Mouse (Mus musculus) heart, postnatal 36 days (tissue): Measurements from ENCODE around the gene Brd9. TPM values are rescaled to one million over a fixed set of nuclear protein-coding genes. Genes with fewer than 3 reads are reported as not detected.
"Not testable (repeated sequence)": the region's sequence is repeated elsewhere in the genome, so short reads cannot be mapped to it uniquely, and the experiment has no call there.

Source experiments
- DNase-seq, 2 experiments: peaks; one replicate each; pipeline ENCODE4 v3.0.0; 2021 to 2022
- intact Hi-C: fragments of 180-260 bp; cut with DNase I; formaldehyde crosslinking; loops from one replicate; pipeline ENCODE4 v1.15.1; 2025
- microRNA-seq, 2 experiments: library from miRNA; unstranded; fragments of <30 nt; microRNA quantifications; one replicate each; pipeline ENCODE4 v1.2.0; 2021; ENCODE audit warnings: borderline number of aligned reads in 2 of 2
- total RNA-seq, 2 experiments: library from RNA; stranded (reverse); gene quantifications; 2 replicates each; pipeline ENCODE4 v1.2.3; 2021

The Brd9 gene
- total RNA-seq, 2 experiments from 2014 or later = 20.6 to 23.6 TPM

GRCm38 (mm10) chr13:73976935-73977334 lies 39.3 kb downstream of the Brd9 start:
- no peak for DNase-seq
- intact Hi-C loops = loop anchor here (1.0 kb wide), 1 partner anchor 7 kb away; no protein-coding TSS in a partner anchor

GRCm38 (mm10) chr13:73990325-73990724 lies 52.7 kb downstream of the Brd9 start:
- intact Hi-C loops = loop anchor here (2.0 kb wide), 1 partner anchor 20 kb away; no protein-coding TSS in a partner anchor
- DNase-seq = no peak

GRCm38 (mm10) chr13:73990761-73991160 lies 53.1 kb downstream of the Brd9 start:
- intact Hi-C loops = loop anchor here (2.0 kb wide), 1 partner anchor 20 kb away; no protein-coding TSS in a partner anchor
- no peak for DNase-seq

- DNase-seq = peak; percentile 24 to 29
- intact Hi-C loops = loop anchor here (2.0 kb wide), 1 partner anchor 20 kb away; no protein-coding TSS in a partner anchor
Measured at GRCm38 (mm10) chr13:73991267-73991666, 53.7 kb downstream of the Brd9 start.

- intact Hi-C loops = no loop called here
- no peak for DNase-seq
Measured at GRCm38 (mm10) chr13:73996456-73996855, 58.8 kb downstream of the Brd9 start.

GRCm38 (mm10) chr13:74000519-74000918 lies 62.9 kb downstream of the Brd9 start:
- intact Hi-C loops = no loop called here
- no peak for DNase-seq

GRCm38 (mm10) chr13:74000961-74001360 lies 63.4 kb downstream of the Brd9 start:
- intact Hi-C loops = no loop called here

GRCm38 (mm10) chr13:74001492-74001891 lies 63.9 kb downstream of the Brd9 start:
- DNase-seq = no peak
- intact Hi-C loops = no loop called here

More at GRCm38 (mm10) chr13:74000961-74001360, 63.4 kb downstream of the Brd9 start:
- DNase-seq = no peak

- intact Hi-C loops, DNase-seq: not testable (repeated sequence)
Measured at GRCm38 (mm10) chr13:74006881-74007280, 69.3 kb downstream of the Brd9 start.

- not testable (repeated sequence) for DNase-seq
- intact Hi-C loops = loop anchor here (2.0 kb wide), 1 partner anchor 35 kb away; no protein-coding TSS in a partner anchor
Measured at GRCm38 (mm10) chr13:74008216-74008615, 70.6 kb downstream of the Brd9 start.

GRCm38 (mm10) chr13:74008948-74009718 lies 71.5 kb downstream of the Brd9 start, which contains the start of gene Tppp:
Tppp (plus strand) TSS chr13:74009407.
- intact Hi-C loops = loop anchor here (2.0 kb wide), 1 partner anchor 36 kb away; no protein-coding TSS in a partner anchor
- peak; percentile 95 to 96 for DNase-seq

- intact Hi-C loops = loop anchor here (1.0 to 2.0 kb wide), 2 partner anchors 16 to 37 kb away; no protein-coding TSS in a partner anchor
- peak; percentile 77 to 79 for DNase-seq
Measured at GRCm38 (mm10) chr13:74009791-74010614, 72.4 kb downstream of the Brd9 start.

Small RNA genes within 50 kb of the gene (microRNA-seq; reads per million reads assigned to microRNA genes)
- 0 reads per million in 2 experiments for gene Gm25197

Other genes with a start within 250 kb of the Brd9 start
- gene Slc6a19, start 232.9 kb upstream of the Brd9 start, total RNA-seq = not detected
- gene Slc12a7, start 204.7 kb upstream of the Brd9 start, total RNA-seq = 100 to 1,000 TPM; 163 to 167 TPM
- gene Nkd2, start 90.2 kb upstream of the Brd9 start, total RNA-seq = under 1 TPM; 0.70 to 0.78 TPM
- gene Trip13, start within 50 bp of the Brd9 start, total RNA-seq = under 1 TPM; 0.33 to 0.68 TPM
- not detected for gene Zdhhc11, start 26.0 kb downstream of the Brd9 start, total RNA-seq
- 10 to 100 TPM; 19.3 to 24.5 TPM for gene Tppp, start 71.6 kb downstream of the Brd9 start, total RNA-seq
- under 1 TPM; 0.57 to 0.80 TPM for gene Cep72, start 124.5 kb downstream of the Brd9 start, total RNA-seq
- gene Slc9a3, start 183.6 kb downstream of the Brd9 start, total RNA-seq = under 1 TPM; 0.22 to 0.56 TPM